Mouse (Mus musculus) C2C12 (cell line): ENCODE measurements around the gene Ppp2r3a. TPM values are rescaled to one million over a fixed set of nuclear protein-coding genes. Genes with fewer than 3 reads are reported as not detected.

Source experiments
- H3K27me3 ChIP-seq: one replicate; pipeline ENCODE4 v1.6.1; 2011; ENCODE audit not compliant: control insufficient read depth, insufficient read depth, insufficient read length
- H3K36me3 ChIP-seq: one replicate; pipeline ENCODE4 v1.6.1; 2011; ENCODE audit not compliant: control insufficient read depth, insufficient read depth
- H3K4me3 ChIP-seq: one replicate; pipeline ENCODE4 v1.5.1; 2011; ENCODE audit warnings: mild to moderate bottlenecking, control low read depth; ENCODE audit not compliant: poor library complexity, insufficient read depth, severe bottlenecking
- H3K79me2 ChIP-seq: one replicate; pipeline ENCODE4 v1.6.1; 2011; ENCODE audit not compliant: control insufficient read depth, insufficient read depth
- H3K79me3 ChIP-seq: one replicate; pipeline ENCODE4 v1.6.1; 2011; ENCODE audit warnings: low read depth, control low read depth
- H3ac ChIP-seq: one replicate; pipeline ENCODE3; 2011; ENCODE audit warnings: low read depth; ENCODE audit not compliant: control insufficient read depth, insufficient read length
- CEBPB ChIP-seq: IDR thresholded peaks from one replicate; pipeline ENCODE4 v1.6.1; 2011; ENCODE audit warnings: low read depth, mild to moderate bottlenecking, control low read depth, moderate library complexity
- CTCF ChIP-seq: IDR thresholded peaks from one replicate; pipeline ENCODE4 v1.5.1; 2011; ENCODE audit not compliant: control insufficient read depth, insufficient read depth, insufficient read length
- FOSL1 ChIP-seq: IDR thresholded peaks from one replicate; pipeline ENCODE4 v1.8.0; 2011; ENCODE audit warnings: mild to moderate bottlenecking, low read length; ENCODE audit not compliant: poor library complexity, insufficient read depth, severe bottlenecking
- MAX ChIP-seq: IDR thresholded peaks from one replicate; pipeline ENCODE4 v1.6.1; 2011; ENCODE audit warnings: mild to moderate bottlenecking, control low read depth
- MYOD1 ChIP-seq: IDR thresholded peaks from one replicate; pipeline ENCODE4 v1.6.1; 2011; ENCODE audit warnings: low read depth; ENCODE audit not compliant: control insufficient read depth, insufficient read length
- MYOG ChIP-seq: IDR thresholded peaks from one replicate; pipeline ENCODE4 v1.6.1; 2011; ENCODE audit not compliant: control insufficient read depth, insufficient read length; ENCODE audit errors: extremely low read depth
- USF1 ChIP-seq: IDR thresholded peaks from one replicate; pipeline ENCODE4 v1.6.1; 2011; ENCODE audit warnings: low read depth, mild to moderate bottlenecking, control low read depth, moderate library complexity
- polyA plus RNA-seq: library from polyadenylated mRNA; unstranded; fragments of >200 nt; fragmentation: generic; extraction: Trizol; gene quantifications from one replicate; pipeline ENCODE4 v1.2.1, GENCODE M21; 2012; ENCODE audit warnings: missing spikeins

The Ppp2r3a gene
- polyA plus RNA-seq, 1 experiment: 2.4 TPM

- H3ac ChIP-seq: no peak overlapping the region
- TF ChIP-seq MYOG (no peak), CEBPB (no peak), USF1 (no peak), MAX (no peak), FOSL1 (no peak), CTCF (no peak), MYOD1 (no peak)
- no peak overlapping the region for H3K4me3 ChIP-seq
- H3K27me3 ChIP-seq: no peaks in the 10 kb centered on the region
- no peaks in the 10 kb centered on the region for H3K36me3 ChIP-seq
- no peaks in the 10 kb centered on the region for H3K79me2 ChIP-seq
- H3K79me3 ChIP-seq: no peaks in the 10 kb centered on the region
Observed at GRCm38 (mm10) chr9:101205216-101205615, 46.4 kb downstream of the Ppp2r3a start.

GRCm38 (mm10) chr9:101204059-101204458, 47.5 kb downstream of the Ppp2r3a start:
- no peak overlapping the region for H3K4me3 ChIP-seq
- H3ac ChIP-seq: no peak overlapping the region
- H3K27me3 ChIP-seq: no peaks in the 10 kb centered on the region
- H3K79me2 ChIP-seq: no peaks in the 10 kb centered on the region
- no peaks in the 10 kb centered on the region for H3K79me3 ChIP-seq
- H3K36me3 ChIP-seq: no peaks in the 10 kb centered on the region
- no peak for TF ChIP-seq CTCF
- no peak for TF ChIP-seq MAX
- no peak for TF ChIP-seq MYOD1
- no peak for TF ChIP-seq MYOG
- no peak for TF ChIP-seq USF1
- no peak for TF ChIP-seq CEBPB
- TF ChIP-seq FOSL1: no peak

- Histone ChIP-seq H3K79me2 (no peaks in the 10 kb centered on the region), H3K79me3 (no peaks in the 10 kb centered on the region), H3K36me3 (no peaks in the 10 kb centered on the region), H3K4me3 (no peak overlapping the region), H3ac (no peak overlapping the region), H3K27me3 (no peaks in the 10 kb centered on the region)
- TF ChIP-seq CEBPB (no peak), FOSL1 (no peak), CTCF (no peak), MYOD1 (no peak), MYOG (no peak), USF1 (no peak), MAX (no peak)
Observed at GRCm38 (mm10) chr9:101200627-101201026, 51.0 kb downstream of the Ppp2r3a start.

- Histone ChIP-seq H3K4me3 (no peak overlapping the region), H3ac (no peak overlapping the region), H3K79me2 (no peaks in the 10 kb centered on the region), H3K36me3 (no peaks in the 10 kb centered on the region), H3K79me3 (no peaks in the 10 kb centered on the region), H3K27me3 (no peaks in the 10 kb centered on the region)
- TF ChIP-seq CEBPB: no peak
- TF ChIP-seq CTCF: no peak
- TF ChIP-seq MAX: no peak
- no peak for TF ChIP-seq MYOG
- TF ChIP-seq USF1: no peak
- no peak for TF ChIP-seq FOSL1
- TF ChIP-seq MYOD1: no peak
Observed at GRCm38 (mm10) chr9:101198804-101199203, 52.8 kb downstream of the Ppp2r3a start.

GRCm38 (mm10) chr9:101198261-101198660, 53.3 kb downstream of the Ppp2r3a start:
- no peaks in the 10 kb centered on the region for H3K36me3 ChIP-seq
- no peak overlapping the region for H3K4me3 ChIP-seq
- no peaks in the 10 kb centered on the region for H3K79me2 ChIP-seq
- TF ChIP-seq MYOG (no peak), MAX (no peak), CTCF (no peak)
- H3ac ChIP-seq: no peak overlapping the region
- no peaks in the 10 kb centered on the region for H3K79me3 ChIP-seq
- H3K27me3 ChIP-seq: no peaks in the 10 kb centered on the region
